Mouse (Mus musculus): ENCODE data around the gene Zbtb20. TPM values are rescaled to one million over a fixed set of nuclear protein-coding genes. Genes with fewer than 3 reads are reported as not detected.

Zbtb20 gene
- polyA plus RNA-seq, 1 experiment from 2014 or later, result 24.0 TPM

DNA sequence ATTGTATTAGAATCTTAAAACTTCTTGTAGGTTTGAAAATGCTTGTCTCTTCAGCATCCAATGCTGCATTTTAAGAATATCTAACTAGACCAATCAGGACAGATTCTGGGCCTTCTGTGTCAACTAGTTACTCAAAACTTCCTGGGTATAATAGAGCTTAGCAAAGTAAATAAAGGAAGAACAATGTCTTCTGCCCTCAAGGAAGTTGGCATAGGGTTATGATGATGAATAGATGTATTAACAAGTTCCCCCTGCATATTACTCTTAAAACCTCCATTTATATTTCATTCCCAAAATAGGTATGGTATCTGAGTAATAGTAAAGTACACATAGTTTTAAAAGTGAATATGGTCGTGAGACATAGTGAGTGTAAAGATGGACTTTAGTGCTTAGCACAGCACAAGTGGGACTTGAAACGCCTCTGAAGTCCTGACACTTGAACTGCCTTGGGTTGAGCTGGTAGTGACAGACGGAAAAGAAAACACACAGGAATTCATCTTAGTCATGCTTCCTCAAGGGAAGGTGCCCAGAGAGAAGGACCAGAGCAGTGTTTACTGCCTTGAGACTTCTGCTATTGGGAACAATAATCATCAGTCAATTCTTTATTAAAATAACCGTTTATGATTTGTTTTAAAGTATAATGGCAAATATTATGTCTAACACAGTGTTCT, 341.8 kb downstream of the Zbtb20 start:
- WGBS, result 57% methylated on average over 4 of the region's 4 CpGs
- ATAC-seq (ENCODE audit: insufficient number of reproducible peaks, low FRiP score, low TSS enrichment, low read depth), result no peak
- Histone ChIP-seq H3K9me3 (replicated peaks) (no peaks in the 10 kb centered on the region), H3K4me1 (no peaks in the 10 kb centered on the region), H3K27ac (replicated peaks) (no peak overlapping the region), H3K9ac (no peak overlapping the region), H3K36me3 (no peaks in the 10 kb centered on the region), H3K4me3 (replicated peaks) (no peak overlapping the region), H3K27me3 (no peaks in the 10 kb centered on the region), H3K4me2 (replicated peaks) (no peak overlapping the region)

DNA sequence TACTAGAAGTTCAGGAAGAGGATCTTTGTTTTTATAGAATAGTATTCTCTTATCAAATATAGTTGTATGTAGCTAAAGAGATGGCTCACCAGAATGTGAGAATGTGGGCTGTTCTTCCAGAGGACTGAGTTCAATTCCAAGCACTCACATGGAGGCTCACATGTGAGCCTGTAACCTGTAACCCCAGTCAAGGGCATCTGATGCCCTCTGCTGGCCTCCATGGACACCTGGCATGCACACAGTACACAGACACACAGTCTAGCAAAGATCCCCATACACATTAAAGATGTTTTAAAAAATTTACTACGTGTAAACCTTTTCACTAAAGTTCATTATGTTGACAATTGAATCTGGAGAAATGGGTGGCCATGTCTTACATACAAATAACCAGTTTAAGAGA, 343.7 kb downstream of the Zbtb20 start:
- no peaks in the 10 kb centered on the region for H3K27me3 ChIP-seq
- no peaks in the 10 kb centered on the region for H3K9me3 ChIP-seq (replicated peaks)
- no peak overlapping the region for H3K4me2 ChIP-seq (replicated peaks)
- ATAC-seq (ENCODE audit: insufficient number of reproducible peaks, low FRiP score, low TSS enrichment, low read depth), result no peak
- no peak overlapping the region for H3K4me3 ChIP-seq (replicated peaks)
- no peaks in the 10 kb centered on the region for H3K4me1 ChIP-seq
- 88% methylated on average over 1 of the region's 1 CpGs for WGBS
- no peak overlapping the region for H3K9ac ChIP-seq
- no peaks in the 10 kb centered on the region for H3K36me3 ChIP-seq
- no peak overlapping the region for H3K27ac ChIP-seq (replicated peaks)

DNA sequence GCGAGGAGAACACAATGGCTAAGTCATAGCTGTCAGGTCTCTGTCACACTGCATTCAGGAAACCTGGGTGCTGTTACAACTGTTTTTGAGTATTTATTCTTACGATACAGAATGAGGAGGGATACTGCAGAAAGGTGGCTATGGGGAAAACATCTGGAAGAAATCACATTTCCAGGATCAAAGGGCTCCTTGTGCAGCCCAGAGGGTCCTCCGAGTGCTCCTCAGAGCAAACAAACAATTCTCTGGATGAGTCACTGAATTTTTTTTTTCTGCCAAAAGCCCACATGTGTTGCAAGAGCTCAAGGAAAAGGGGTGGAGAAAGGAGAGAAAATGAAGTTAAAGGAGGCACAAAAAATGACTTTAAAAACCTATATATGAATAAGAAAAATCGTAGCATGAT, 345.6 kb downstream of the Zbtb20 start:
- Histone ChIP-seq H3K4me2 (replicated peaks) (no peak overlapping the region), H3K27me3 (no peaks in the 10 kb centered on the region), H3K36me3 (no peaks in the 10 kb centered on the region), H3K27ac (replicated peaks) (no peak overlapping the region), H3K9me3 (replicated peaks) (no peaks in the 10 kb centered on the region), H3K4me3 (replicated peaks) (no peak overlapping the region), H3K4me1 (no peaks in the 10 kb centered on the region), H3K9ac (no peak overlapping the region)
- ATAC-seq (ENCODE audit: insufficient number of reproducible peaks, low FRiP score, low TSS enrichment, low read depth), result no peak
- 25% methylated on average over 4 of the region's 4 CpGs for WGBS

DNA sequence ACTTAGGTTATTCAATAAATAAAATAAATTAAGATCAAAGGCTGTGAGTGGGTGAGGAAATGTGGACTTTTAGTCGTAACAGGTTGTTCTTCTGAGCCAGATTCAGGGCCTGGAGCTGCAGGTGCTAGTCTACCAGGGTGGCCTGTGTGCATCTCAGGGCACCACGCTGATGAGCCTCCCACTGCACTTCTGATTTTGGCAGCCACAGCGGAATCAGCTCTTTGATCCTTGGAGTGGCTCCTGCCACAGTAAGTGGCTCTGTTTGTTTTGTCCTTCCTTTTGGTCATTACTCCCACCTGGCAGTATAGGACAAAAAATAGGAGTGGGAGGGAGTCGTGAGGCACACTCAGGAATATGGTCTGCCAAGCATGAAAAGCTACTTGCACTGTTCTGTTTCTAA, 354.6 kb downstream of the Zbtb20 start:
- H3K9ac ChIP-seq, result no peak overlapping the region
- H3K27ac ChIP-seq (replicated peaks), result no peak overlapping the region
- H3K4me3 ChIP-seq (replicated peaks), result no peak overlapping the region
- H3K4me1 ChIP-seq, result peaks cover 3% of the 10 kb centered on the region; the same call in 1 of the 2 replicates
- no peaks in the 10 kb centered on the region for H3K36me3 ChIP-seq
- H3K9me3 ChIP-seq (replicated peaks), result no peaks in the 10 kb centered on the region
- no peak overlapping the region for H3K4me2 ChIP-seq (replicated peaks)
- no peaks in the 10 kb centered on the region for H3K27me3 ChIP-seq
- WGBS, result 63% methylated on average over 4 of the region's 4 CpGs
- ATAC-seq (ENCODE audit: insufficient number of reproducible peaks, low FRiP score, low TSS enrichment, low read depth), result no peak

DNA sequence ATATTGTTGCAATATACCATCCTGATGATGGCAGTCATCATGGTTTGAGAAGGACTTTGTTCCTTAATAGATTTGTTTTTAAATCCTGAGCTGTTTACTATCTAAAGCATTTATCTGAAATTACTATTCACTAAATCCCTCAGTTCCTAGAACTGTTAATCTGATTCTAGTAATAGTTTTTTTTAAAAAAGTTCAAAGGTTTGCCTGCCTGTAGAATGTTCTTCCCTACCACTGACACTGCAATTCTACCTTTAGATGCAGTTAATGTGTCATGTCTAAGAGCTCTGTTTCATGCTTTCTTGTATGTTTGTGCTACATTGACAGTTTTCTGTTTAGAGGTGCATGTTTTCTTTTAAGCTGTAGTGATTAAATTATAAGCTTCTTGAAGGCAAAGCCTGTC, 358.6 kb downstream of the Zbtb20 start:
- ATAC-seq (ENCODE audit: insufficient number of reproducible peaks, low FRiP score, low TSS enrichment, low read depth), result no peak
- Histone ChIP-seq H3K4me2 (replicated peaks) (no peak overlapping the region), H3K9me3 (replicated peaks) (no peaks in the 10 kb centered on the region), H3K4me3 (replicated peaks) (no peak overlapping the region), H3K4me1 (peaks cover 8% of the 10 kb centered on the region; the same call in 1 of the 2 replicates), H3K27me3 (no peaks in the 10 kb centered on the region), H3K9ac (no peak overlapping the region), H3K36me3 (no peaks in the 10 kb centered on the region), H3K27ac (replicated peaks) (no peak overlapping the region)

DNA sequence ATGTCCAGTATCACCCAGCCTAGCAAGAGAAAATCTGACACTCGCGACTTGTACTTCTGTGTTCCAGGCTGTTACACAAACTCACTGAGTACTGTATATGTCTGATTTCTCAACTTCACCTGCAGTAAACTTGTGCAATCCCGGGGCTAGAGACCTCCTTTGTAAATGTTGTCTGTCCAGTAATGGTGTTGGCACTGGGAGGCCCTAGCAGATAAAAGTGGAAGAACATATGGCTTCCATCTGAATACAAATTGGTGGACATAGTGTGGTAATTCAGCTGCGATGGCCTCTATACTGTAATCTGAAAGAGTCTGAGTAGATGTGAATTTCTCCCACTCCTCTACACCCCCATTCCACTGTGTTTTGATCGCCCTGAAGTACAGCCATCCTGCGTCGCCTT, 359.6 kb downstream of the Zbtb20 start:
- H3K9ac ChIP-seq, result no peak overlapping the region
- H3K27ac ChIP-seq (replicated peaks), result no peak overlapping the region
- ATAC-seq (ENCODE audit: insufficient number of reproducible peaks, low FRiP score, low TSS enrichment, low read depth), result no peak
- H3K36me3 ChIP-seq, result no peaks in the 10 kb centered on the region
- 0 out of 2 replicates have a peak overlapping the region, but pooled peaks have one; percentile 17 for H3K4me2 ChIP-seq (replicated peaks)
- 59% methylated on average over 7 of the region's 7 CpGs for WGBS
- peaks cover 8% of the 10 kb centered on the region; the same call in 1 of the 2 replicates for H3K4me1 ChIP-seq
- no peak overlapping the region for H3K4me3 ChIP-seq (replicated peaks)
- H3K9me3 ChIP-seq (replicated peaks), result no peaks in the 10 kb centered on the region
- no peaks in the 10 kb centered on the region for H3K27me3 ChIP-seq

DNA sequence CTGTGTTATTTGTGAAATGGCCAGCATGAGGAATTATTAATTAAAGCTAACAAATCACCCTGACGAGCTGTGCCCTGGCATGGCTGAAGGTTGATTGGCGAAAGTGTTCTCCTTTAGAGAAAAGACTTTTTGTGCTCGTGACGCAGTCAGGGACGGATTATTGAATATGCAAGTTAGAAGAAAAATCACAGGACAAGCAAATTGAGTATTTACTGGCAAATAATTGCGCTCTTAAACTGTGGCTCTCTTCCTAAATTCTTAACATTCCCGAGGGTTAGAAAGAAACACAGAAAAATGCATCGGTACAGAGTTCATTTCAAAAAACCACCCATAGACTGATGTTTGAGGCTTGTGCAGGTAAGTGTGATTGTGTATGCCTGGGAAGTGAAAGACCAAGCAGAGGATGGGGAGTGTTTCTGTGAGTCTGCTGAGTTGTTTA, 360.1 kb downstream of the Zbtb20 start:
- ATAC-seq (ENCODE audit: insufficient number of reproducible peaks, low FRiP score, low TSS enrichment, low read depth), result no peak
- no peak overlapping the region for H3K4me3 ChIP-seq (replicated peaks)
- H3K36me3 ChIP-seq, result no peaks in the 10 kb centered on the region
- H3K9ac ChIP-seq, result no peak overlapping the region
- no peaks in the 10 kb centered on the region for H3K27me3 ChIP-seq
- peaks cover 8% of the 10 kb centered on the region; the same call in 1 of the 2 replicates for H3K4me1 ChIP-seq
- 0 out of 2 replicates have a peak overlapping the region, but pooled peaks have one; percentile 7 for H3K27ac ChIP-seq (replicated peaks)
- 33% methylated on average over 8 of the region's 8 CpGs for WGBS
- H3K4me2 ChIP-seq (replicated peaks), result 0 out of 2 replicates have a peak overlapping the region, but pooled peaks have one; percentile 17
- H3K9me3 ChIP-seq (replicated peaks), result no peaks in the 10 kb centered on the region

DNA sequence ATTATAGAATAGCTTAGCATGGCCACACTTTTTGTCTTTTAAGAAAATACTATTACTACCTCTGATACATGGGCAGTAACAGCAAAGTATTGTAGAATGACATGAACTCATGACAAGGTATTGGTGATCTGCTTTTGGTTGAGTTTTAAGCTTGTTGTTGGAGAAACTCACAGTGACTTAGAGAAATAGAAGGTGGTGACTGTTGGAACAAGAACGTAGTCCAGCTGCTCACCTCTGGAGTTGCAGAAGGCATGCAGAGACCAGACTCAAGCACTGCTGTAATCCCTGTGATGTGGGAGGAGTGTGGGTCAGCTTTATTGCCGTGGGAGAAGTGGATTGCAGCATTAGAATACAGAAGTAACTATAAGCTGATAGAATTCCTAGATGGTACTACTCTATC, 361.9 kb downstream of the Zbtb20 start:
- Histone ChIP-seq H3K4me1 (peaks cover 8% of the 10 kb centered on the region; the same call in 1 of the 2 replicates), H3K4me2 (replicated peaks) (no peak overlapping the region), H3K4me3 (replicated peaks) (no peak overlapping the region), H3K27me3 (no peaks in the 10 kb centered on the region), H3K27ac (replicated peaks) (no peak overlapping the region), H3K36me3 (no peaks in the 10 kb centered on the region), H3K9me3 (replicated peaks) (no peaks in the 10 kb centered on the region), H3K9ac (no peak overlapping the region)
- ATAC-seq (ENCODE audit: insufficient number of reproducible peaks, low FRiP score, low TSS enrichment, low read depth), result no peak
- WGBS, result 69% methylated on average over 2 of the region's 2 CpGs

DNA sequence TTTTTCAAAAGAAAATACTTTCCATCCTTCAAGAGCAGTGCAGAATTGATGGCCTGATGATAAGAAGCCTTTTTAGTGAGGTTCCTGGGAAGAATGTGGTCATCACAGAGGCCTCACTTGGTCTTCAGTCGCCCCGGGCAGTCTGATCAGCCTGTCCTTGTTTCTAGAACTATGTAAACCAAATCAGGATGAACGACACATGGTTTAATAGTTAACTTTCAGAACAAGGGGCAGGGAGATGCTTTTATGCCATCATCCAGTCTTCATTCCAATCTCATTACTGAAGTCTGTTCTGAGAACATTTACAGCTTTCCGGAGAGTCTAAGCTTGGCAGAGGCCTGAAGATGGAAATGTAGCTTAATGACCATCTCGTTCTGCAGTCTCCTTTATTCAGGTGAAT, 371.3 kb downstream of the Zbtb20 start:
- no peak overlapping the region for H3K9ac ChIP-seq
- no peak overlapping the region for H3K4me3 ChIP-seq (replicated peaks)
- H3K36me3 ChIP-seq, result no peaks in the 10 kb centered on the region
- H3K9me3 ChIP-seq (replicated peaks), result no peaks in the 10 kb centered on the region
- no peak overlapping the region for H3K27ac ChIP-seq (replicated peaks)
- 69% methylated on average over 5 of the region's 5 CpGs for WGBS
- no peaks in the 10 kb centered on the region for H3K4me1 ChIP-seq
- H3K4me2 ChIP-seq (replicated peaks), result no peak overlapping the region
- H3K27me3 ChIP-seq, result no peaks in the 10 kb centered on the region
- no peak for ATAC-seq (ENCODE audit: insufficient number of reproducible peaks, low FRiP score, low TSS enrichment, low read depth)

DNA sequence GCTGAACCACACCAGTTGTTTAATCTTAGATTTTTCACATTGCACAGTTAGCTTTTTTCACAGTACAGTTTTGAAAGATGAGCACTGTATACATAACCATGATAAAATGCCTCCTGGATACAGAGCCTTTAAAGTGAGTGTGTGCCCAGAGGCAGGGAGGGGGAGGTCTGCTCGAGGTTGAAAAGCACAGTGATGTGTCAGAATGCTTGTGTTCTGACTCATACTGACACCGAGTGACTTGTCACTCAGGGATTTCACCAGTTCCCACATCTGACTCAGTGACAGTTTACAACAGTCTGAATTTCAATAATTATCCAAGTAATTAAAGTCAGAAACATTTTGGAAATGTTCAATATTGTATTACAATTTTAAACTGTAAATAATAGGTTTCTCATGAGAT, 377.4 kb downstream of the Zbtb20 start:
- 19% methylated on average over 2 of the region's 2 CpGs for WGBS

DNA sequence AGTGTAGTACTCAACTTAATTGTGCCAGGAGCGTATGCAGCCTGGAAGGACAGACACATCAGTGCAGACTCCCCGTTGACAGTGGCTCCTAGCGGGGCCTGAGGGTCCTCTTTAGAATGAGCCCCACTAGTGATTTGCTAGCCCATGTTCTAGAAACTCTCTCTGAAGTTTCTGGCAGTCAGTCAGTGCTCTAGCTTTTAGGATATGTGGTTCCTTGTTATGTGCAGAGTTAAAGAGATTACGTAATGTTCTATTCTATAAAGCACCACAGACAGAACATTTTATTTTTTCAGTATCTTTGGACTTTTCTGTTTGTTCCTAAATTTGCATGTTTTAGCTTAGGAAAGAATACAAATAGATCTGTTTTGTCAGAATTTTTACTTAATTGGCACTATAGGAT, 378.1 kb downstream of the Zbtb20 start:
- H3K4me1 ChIP-seq, result no peaks in the 10 kb centered on the region
- H3K4me2 ChIP-seq (replicated peaks), result no peak overlapping the region
- no peaks in the 10 kb centered on the region for H3K36me3 ChIP-seq
- no peak overlapping the region for H3K9ac ChIP-seq
- H3K4me3 ChIP-seq (replicated peaks), result no peak overlapping the region
- no peak for ATAC-seq (ENCODE audit: insufficient number of reproducible peaks, low FRiP score, low TSS enrichment, low read depth)
- WGBS, result 82% methylated on average over 4 of the region's 4 CpGs
- no peaks in the 10 kb centered on the region for H3K27me3 ChIP-seq
- no peaks in the 10 kb centered on the region for H3K9me3 ChIP-seq (replicated peaks)
- H3K27ac ChIP-seq (replicated peaks), result no peak overlapping the region

More for the DNA sequence above, 377.4 kb downstream of the Zbtb20 start:
- Histone ChIP-seq H3K4me3 (replicated peaks) (no peak overlapping the region), H3K4me1 (no peaks in the 10 kb centered on the region), H3K27ac (replicated peaks) (no peak overlapping the region), H3K36me3 (no peaks in the 10 kb centered on the region), H3K9ac (no peak overlapping the region), H3K27me3 (no peaks in the 10 kb centered on the region), H3K4me2 (replicated peaks) (no peak overlapping the region), H3K9me3 (replicated peaks) (no peaks in the 10 kb centered on the region)
- no peak for ATAC-seq (ENCODE audit: insufficient number of reproducible peaks, low FRiP score, low TSS enrichment, low read depth)

Data from embryonic facial prominence, embryonic 15.5 days (tissue).